Mouse (Mus musculus) testis, postnatal 14 days (tissue): ENCODE measurements around the gene Samd4b.
A peak's percentile ranks its signal among the peaks of the same experiment; 100 is the strongest.

Source experiments
- DNase-seq: peaks from one replicate; pipeline ENCODE4 v3.0.0; 2021; ENCODE audit warnings: low spot score

The Samd4b gene

GRCm38 (mm10) chr7:28495426-28495825 lies 102.5 kb downstream of the Samd4b start:
- no peak for DNase-seq

GRCm38 (mm10) chr7:28492310-28492709 lies 105.6 kb downstream of the Samd4b start:
- peak; percentile 64 for DNase-seq

GRCm38 (mm10) chr7:28490903-28491302 lies 107.0 kb downstream of the Samd4b start:
- DNase-seq = no peak

- no peak for DNase-seq
Observed at GRCm38 (mm10) chr7:28490410-28490809, 107.5 kb downstream of the Samd4b start.

- DNase-seq = peak; percentile 53
Observed at GRCm38 (mm10) chr7:28488030-28488491, 109.9 kb downstream of the Samd4b start.

- no peak for DNase-seq
Observed at GRCm38 (mm10) chr7:28484192-28484591, 113.8 kb downstream of the Samd4b start.

GRCm38 (mm10) chr7:28482854-28483253 lies 115.1 kb downstream of the Samd4b start:
- DNase-seq = no peak

GRCm38 (mm10) chr7:28478854-28479253 lies 119.1 kb downstream of the Samd4b start:
- DNase-seq = no peak

GRCm38 (mm10) chr7:28477363-28477762 lies 120.6 kb downstream of the Samd4b start:
- DNase-seq = no peak

GRCm38 (mm10) chr7:28476191-28476590 lies 121.8 kb downstream of the Samd4b start:
- DNase-seq = no peak

GRCm38 (mm10) chr7:28467213-28467751 lies 130.7 kb downstream of the Samd4b start:
- no peak for DNase-seq

GRCm38 (mm10) chr7:28466721-28467212 lies 131.2 kb downstream of the Samd4b start:
- DNase-seq = peak; percentile 44

GRCm38 (mm10) chr7:28464416-28465212 lies 133.3 kb downstream of the Samd4b start:
- peak; percentile 75 for DNase-seq

GRCm38 (mm10) chr7:28462769-28463168 lies 135.2 kb downstream of the Samd4b start:
- DNase-seq = no peak

- no peak for DNase-seq
Observed at GRCm38 (mm10) chr7:28460361-28460760, 137.6 kb downstream of the Samd4b start.

- no peak for DNase-seq
Observed at GRCm38 (mm10) chr7:28452361-28453005, 145.5 kb downstream of the Samd4b start.

- DNase-seq = no peak
Observed at GRCm38 (mm10) chr7:28451531-28452360, 146.2 kb downstream of the Samd4b start, which contains the start of gene Lrfn1. Gene Lrfn1, plus strand, starts transcription at chr7:28451980.

GRCm38 (mm10) chr7:28447865-28448820 lies 149.8 kb downstream of the Samd4b start:
- no peak for DNase-seq

- DNase-seq = no peak
Observed at GRCm38 (mm10) chr7:28447101-28447830, 150.7 kb downstream of the Samd4b start.

- DNase-seq = peak; percentile 65
Observed at GRCm38 (mm10) chr7:28446446-28446845, 151.5 kb downstream of the Samd4b start.
